Mouse (Mus musculus) kidney, adult 2 months (tissue): Measurements from ENCODE around the gene Kcnj14. TPM values are rescaled to one million over a fixed set of nuclear protein-coding genes. Genes with fewer than 3 reads are reported as not detected.

ENCODE experiments used
- DNase-seq: peaks from one replicate; pipeline ENCODE4 v3.0.0; 2021
- H3K27ac ChIP-seq: fragments of 200-500 bp; 2 replicates; pipeline ENCODE4 v1.5.1; 2012; ENCODE audit warnings: low read depth, low read length, control low read depth, inconsistent platforms; ENCODE audit not compliant: insufficient read depth
- H3K27me3 ChIP-seq: fragments of 200-500 bp; replicated peaks from 2 replicates; pipeline ENCODE4 v1.6.1; 2012; ENCODE audit warnings: mild to moderate bottlenecking, moderate library complexity, low read length, inconsistent platforms; ENCODE audit not compliant: control insufficient read depth, insufficient read depth
- H3K36me3 ChIP-seq: fragments of 200-500 bp; 2 replicates; pipeline ENCODE4 v1.6.1; 2012; ENCODE audit warnings: mild to moderate bottlenecking, moderate library complexity, low read length, inconsistent platforms; ENCODE audit not compliant: control insufficient read depth, insufficient read depth
- H3K4me1 ChIP-seq: fragments of 200-500 bp; 2 replicates; pipeline ENCODE4 v1.6.1; 2011; ENCODE audit warnings: low read length; ENCODE audit not compliant: control insufficient read depth, insufficient read depth
- H3K4me3 ChIP-seq: fragments of 200-500 bp; 2 replicates; pipeline ENCODE4 v1.5.1; 2011; ENCODE audit warnings: mild to moderate bottlenecking, low read depth, low read length, control low read depth; ENCODE audit not compliant: insufficient read depth
- CTCF ChIP-seq: fragments of 200-500 bp; conservative IDR thresholded peaks from 2 replicates; pipeline ENCODE4 v1.5.1; 2011; ENCODE audit warnings: low read depth, mild to moderate bottlenecking, control low read depth, low read length, moderate library complexity, mixed read lengths; ENCODE audit not compliant: insufficient read depth, insufficient read length
- POLR2A ChIP-seq: fragments of 200-500 bp; IDR thresholded peaks from one replicate; pipeline ENCODE4 v1.6.1; 2011; ENCODE audit warnings: low read depth, low read length, control low read depth
- WGBS: fragments of 180-500 bp; shearing (Covaris S2); methylation state at CpG from one replicate; pipeline ENCODE4 v1.1.7; 2018; 5-methylcytosine and 5-hydroxymethylcytosine counted together
- polyA plus RNA-seq: library from polyadenylated mRNA; depleted of rRNA; stranded (reverse); fragments of >200 nt; gene quantifications from 2 replicates; pipeline ENCODE4 v1.2.3, GENCODE M21; 2012

The Kcnj14 gene
- polyA plus RNA-seq, 1 experiment = 0.28 TPM

GRCm38 (mm10) chr7:45796950-45797349 is 27.6 kb downstream of the Kcnj14 start:
- Histone ChIP-seq H3K4me3 (no peak overlapping the region), H3K4me1 (peaks cover 4% of the 10 kb centered on the region; the same call in 1 of the 2 replicates), H3K27ac (no peak overlapping the region), H3K36me3 (no peaks in the 10 kb centered on the region), H3K27me3 (no peaks in the 10 kb centered on the region)
- 76% methylated on average over 6 of the region's 6 CpGs for WGBS
- TF ChIP-seq CTCF (no peak), POLR2A (no peak)
- no peak for DNase-seq

GRCm38 (mm10) chr7:45794971-45795370 is 29.6 kb downstream of the Kcnj14 start:
- H3K4me3 ChIP-seq = no peak overlapping the region

GRCm38 (mm10) chr7:45793969-45794585 is 30.5 kb downstream of the Kcnj14 start:
- Histone ChIP-seq H3K4me3 (no peak overlapping the region), H3K4me1 (no peaks in the 10 kb centered on the region), H3K27ac (no peak overlapping the region), H3K27me3 (no peaks in the 10 kb centered on the region), H3K36me3 (no peaks in the 10 kb centered on the region)
- TF ChIP-seq CTCF = no peak
- no peak for TF ChIP-seq POLR2A
- DNase-seq = no peak
- 92% methylated on average over 44 of the region's 44 CpGs for WGBS

More at GRCm38 (mm10) chr7:45794971-45795370, 29.6 kb downstream of the Kcnj14 start:
- Histone ChIP-seq H3K27ac (no peak overlapping the region), H3K27me3 (no peaks in the 10 kb centered on the region), H3K4me1 (no peaks in the 10 kb centered on the region), H3K36me3 (no peaks in the 10 kb centered on the region)
- TF ChIP-seq CTCF = no peak
- no peak for TF ChIP-seq POLR2A
- DNase-seq = no peak
- 97% methylated on average over 29 of the region's 29 CpGs for WGBS

- no peak for TF ChIP-seq CTCF
- TF ChIP-seq POLR2A = no peak
- Histone ChIP-seq H3K36me3 (no peaks in the 10 kb centered on the region), H3K27me3 (no peaks in the 10 kb centered on the region), H3K4me1 (no peaks in the 10 kb centered on the region), H3K27ac (no peak overlapping the region), H3K4me3 (no peak overlapping the region)
- 91% methylated on average over 24 of the region's 24 CpGs for WGBS
- no peak for DNase-seq
These were observed 31.3 kb downstream of the Kcnj14 start for GRCm38 (mm10) chr7:45793240-45793639.

GRCm38 (mm10) chr7:45791756-45792490 is 32.7 kb downstream of the Kcnj14 start:
- Histone ChIP-seq H3K4me3 (no peak overlapping the region), H3K27me3 (no peaks in the 10 kb centered on the region), H3K4me1 (no peaks in the 10 kb centered on the region), H3K36me3 (no peaks in the 10 kb centered on the region), H3K27ac (no peak overlapping the region)
- TF ChIP-seq POLR2A (no peak), CTCF (no peak)
- WGBS = 82% methylated on average over 17 of the region's 17 CpGs
- no peak for DNase-seq

- H3K36me3 ChIP-seq = no peaks in the 10 kb centered on the region
These were observed 33.9 kb downstream of the Kcnj14 start for GRCm38 (mm10) chr7:45790721-45791120.

GRCm38 (mm10) chr7:45787642-45788041 is 36.9 kb downstream of the Kcnj14 start:
- DNase-seq = no peak
- 88% methylated on average over 22 of the region's 22 CpGs for WGBS
- Histone ChIP-seq H3K27me3 (no peaks in the 10 kb centered on the region), H3K36me3 (no peaks in the 10 kb centered on the region), H3K27ac (no peak overlapping the region), H3K4me3 (no peak overlapping the region), H3K4me1 (no peaks in the 10 kb centered on the region; the same call in 1 of the 2 replicates)
- TF ChIP-seq CTCF (no peak), POLR2A (no peak)

More at GRCm38 (mm10) chr7:45790721-45791120, 33.9 kb downstream of the Kcnj14 start:
- Histone ChIP-seq H3K4me1 (no peaks in the 10 kb centered on the region), H3K27me3 (no peaks in the 10 kb centered on the region), H3K27ac (no peak overlapping the region), H3K4me3 (no peak overlapping the region)
- peak; percentile 60 for DNase-seq
- no peak for TF ChIP-seq CTCF
- TF ChIP-seq POLR2A = no peak
- WGBS = 47% methylated on average over 6 of the region's 6 CpGs
